Mouse (Mus musculus) erythroid progenitor cell, adult 5-6 weeks (primary cell): ENCODE measurements at regions not wholly inside any gene's neighbourhood (a gene's known extent, or its start where the extent isn't known, plus 50 kb on each side); places are given as distances from the start of the nearest gene placed in this dataset.

ENCODE experiments used
- ATAC-seq: replicated peaks from 2 replicates; pipeline ENCODE4 v1.8.0; 2016; ENCODE audit warnings: moderate number of reproducible peaks, mild to moderate bottlenecking, moderate TSS enrichment, inconsistent platforms; ENCODE audit not compliant: poor library complexity, low FRiP score, severe bottlenecking

DNA sequence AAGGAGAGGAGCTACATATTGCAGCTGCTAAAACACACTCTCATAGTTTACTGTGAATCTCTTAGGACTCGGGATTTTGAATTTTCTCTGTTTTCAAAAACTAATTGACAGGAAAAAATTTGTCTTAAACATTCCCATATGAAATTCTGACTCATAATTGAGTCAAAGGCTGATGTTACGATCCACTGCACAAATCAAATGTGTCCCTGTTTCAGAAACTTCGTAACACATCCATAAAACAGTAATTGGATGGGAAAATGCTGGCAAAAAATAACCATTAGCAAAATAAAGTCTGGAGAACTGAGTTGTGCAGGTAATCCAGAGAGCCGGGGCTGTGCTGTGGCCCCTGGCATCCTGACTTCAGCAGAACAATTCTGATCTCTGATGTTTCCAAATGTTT lies 79.1 kb upstream of the 1700024P04Rik start:
- ATAC-seq = no peak

- ATAC-seq = no peak
These were observed 78.6 kb upstream of the 1700024P04Rik start for GRCm38 (mm10) chr13:99062936-99063335.

- no peak for ATAC-seq
These were observed 74.0 kb upstream of the 1700024P04Rik start for GRCm38 (mm10) chr13:99058131-99058970.

DNA sequence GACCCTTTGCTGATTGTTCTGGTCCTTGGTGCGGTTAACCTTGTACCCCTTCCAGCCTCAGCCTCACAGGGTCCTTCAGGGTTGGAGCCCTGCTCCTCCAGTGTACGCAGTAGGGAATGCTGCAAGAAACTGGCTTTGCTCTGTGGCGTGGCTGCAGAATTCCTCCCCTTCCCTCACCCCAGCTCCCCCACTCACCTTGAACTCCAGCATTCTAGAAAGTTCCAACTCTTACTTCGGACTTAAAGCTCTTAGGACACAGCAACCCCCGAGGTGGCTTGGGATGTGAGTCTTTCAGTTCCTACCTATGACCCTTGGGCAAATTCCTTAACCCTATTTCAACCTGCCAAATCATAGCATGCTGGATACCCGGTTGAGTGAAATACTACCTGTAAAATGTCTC lies 73.3 kb upstream of the 1700024P04Rik start:
- ATAC-seq = no peak

DNA sequence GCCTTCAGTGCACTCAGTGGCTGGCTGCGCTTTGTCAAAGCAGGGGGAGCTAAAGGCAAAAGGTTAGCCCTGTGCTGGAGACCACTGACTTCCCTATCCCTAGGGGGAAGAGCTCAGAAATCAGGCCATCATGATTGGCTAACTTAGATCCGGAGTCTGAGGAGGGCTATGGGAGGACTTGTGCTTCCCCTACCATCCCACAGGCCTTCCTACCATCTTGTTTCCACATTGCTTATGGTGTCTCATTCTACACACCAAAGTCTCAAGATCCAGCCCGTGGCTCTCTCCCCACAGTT lies 72.9 kb upstream of the 1700024P04Rik start:
- ATAC-seq = no peak

DNA sequence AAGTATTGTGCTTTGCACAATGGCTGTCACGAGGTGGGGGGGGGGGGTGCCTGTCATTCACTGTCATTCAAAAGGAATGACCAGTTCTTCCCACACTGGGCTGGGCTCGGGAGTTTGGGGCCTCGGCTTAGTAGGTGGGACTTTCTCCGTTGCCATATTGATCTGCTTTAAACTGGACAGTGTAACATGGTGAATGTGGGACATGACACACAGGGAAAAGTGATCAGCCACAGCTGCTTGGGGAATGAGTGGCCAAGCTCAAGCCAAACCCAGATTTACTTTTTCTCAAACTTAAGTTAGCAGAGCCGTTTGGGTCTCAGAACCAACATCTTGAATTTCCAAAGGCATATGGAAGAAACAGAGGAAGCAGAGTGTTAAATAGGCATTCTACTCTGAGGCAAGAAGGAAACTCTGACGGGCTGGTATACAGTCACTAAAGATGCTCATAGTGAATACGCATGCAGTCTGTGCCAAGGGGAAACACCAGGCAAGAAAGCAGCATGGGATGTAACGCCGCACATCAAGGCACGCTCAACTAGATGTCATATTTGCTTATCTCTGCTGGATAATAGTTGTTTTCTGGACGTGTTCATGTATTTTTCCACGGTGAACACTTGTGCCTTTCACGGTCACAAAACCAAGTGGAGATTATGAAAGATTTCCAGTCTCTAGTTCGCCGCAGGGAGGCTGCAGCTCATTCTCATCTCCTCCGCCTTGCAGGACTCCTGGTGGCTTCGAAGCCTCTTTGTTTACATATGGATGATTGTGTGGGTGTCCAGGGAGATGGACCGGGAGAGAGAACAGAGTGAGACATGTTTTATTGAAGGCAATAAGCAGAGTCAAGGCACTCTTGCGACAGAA lies 72.3 kb upstream of the 1700024P04Rik start:
- ATAC-seq = no peak

GRCm38 (mm10) chr13:99055609-99056321 lies 71.4 kb upstream of the 1700024P04Rik start:
- ATAC-seq = no peak

- no peak for ATAC-seq
These were observed 67.7 kb upstream of the 1700024P04Rik start for GRCm38 (mm10) chr13:99052076-99052475.

DNA sequence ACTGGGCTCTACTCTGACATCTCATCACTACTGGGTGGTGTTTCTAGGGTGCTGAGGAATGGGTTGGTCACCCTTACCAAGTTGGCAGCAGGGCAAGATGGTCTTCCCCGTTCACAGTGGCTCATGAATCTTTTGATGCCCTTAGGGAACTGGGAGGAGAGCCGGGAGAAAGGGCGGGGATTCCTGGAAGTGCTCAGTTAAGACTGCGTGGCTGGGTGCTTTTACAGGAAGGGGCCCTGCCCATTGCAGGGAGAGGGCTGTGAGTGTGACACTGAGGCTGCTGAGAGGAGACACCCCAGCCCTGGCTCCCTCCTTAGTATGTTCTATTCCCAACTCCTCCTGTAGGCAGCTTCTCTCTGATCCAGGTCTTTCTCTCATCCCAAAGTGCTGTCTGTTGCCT lies 65.3 kb upstream of the 1700024P04Rik start:
- no peak for ATAC-seq

- ATAC-seq = no peak
These were observed 64.3 kb upstream of the 1700024P04Rik start for GRCm38 (mm10) chr13:99048651-99049100.

DNA sequence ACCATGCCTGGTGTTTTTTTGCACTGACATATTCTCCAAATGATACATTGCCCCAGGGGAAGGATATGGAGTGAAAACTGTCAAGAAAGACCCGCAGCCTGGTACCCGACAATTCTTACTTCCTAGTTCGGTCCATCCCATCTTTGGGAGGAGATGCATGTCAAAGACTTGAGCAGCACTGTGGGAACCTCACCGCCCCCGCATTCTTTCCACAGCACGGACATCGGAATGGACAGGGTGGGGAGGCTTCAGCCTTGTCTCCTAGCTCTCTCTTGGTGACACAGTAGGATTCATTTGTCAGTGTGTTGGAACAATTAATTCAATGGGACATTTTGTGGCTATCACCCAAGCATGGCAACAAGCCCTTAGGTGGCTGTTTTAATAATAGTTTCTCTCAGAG lies 62.9 kb upstream of the 1700024P04Rik start:
- no peak for ATAC-seq

- no peak for ATAC-seq
These were observed 62.4 kb upstream of the 1700024P04Rik start for GRCm38 (mm10) chr13:99046737-99047136.

DNA sequence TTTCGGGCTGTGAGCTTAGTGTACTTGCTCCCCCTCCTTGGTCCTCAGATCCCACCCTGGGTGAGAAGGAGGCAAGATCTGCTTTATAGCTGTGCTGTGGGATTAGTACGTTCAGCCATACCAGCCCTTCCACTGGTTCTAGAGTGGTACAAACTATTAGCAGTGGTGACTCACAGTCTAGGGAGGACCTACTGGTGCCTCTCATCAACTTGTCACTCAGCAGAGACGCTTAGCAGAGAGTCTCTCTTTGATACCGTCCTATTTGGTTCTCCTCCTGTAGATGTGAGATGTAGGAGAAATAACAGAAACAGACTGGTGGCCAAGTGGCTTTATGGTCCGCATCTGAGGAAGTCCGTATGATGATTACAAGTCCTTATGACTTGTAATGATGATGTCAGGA lies 57.7 kb upstream of the 1700024P04Rik start:
- ATAC-seq = no peak

GRCm38 (mm10) chr13:99041256-99041655 lies 56.9 kb upstream of the 1700024P04Rik start:
- no peak for ATAC-seq

DNA sequence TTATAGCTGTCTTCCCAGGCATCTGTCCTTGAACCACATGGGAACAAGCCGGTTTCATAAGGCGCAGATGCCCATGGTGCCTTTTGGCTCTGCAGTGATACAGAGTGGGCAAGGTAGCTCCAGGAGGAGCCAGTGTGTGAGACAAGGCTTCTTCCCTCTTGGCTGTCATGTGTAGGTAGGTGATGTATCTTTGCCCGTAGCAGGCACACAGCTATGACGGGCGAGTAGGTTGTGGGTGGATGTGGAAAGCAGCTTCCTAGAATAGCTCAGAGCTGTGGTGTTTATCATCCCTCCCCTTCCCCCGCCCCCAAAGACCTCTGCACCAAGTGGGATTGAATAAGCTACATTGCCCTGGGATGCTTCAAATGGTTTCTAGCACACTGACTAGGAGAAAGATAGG lies 56.5 kb upstream of the 1700024P04Rik start:
- no peak for ATAC-seq

DNA sequence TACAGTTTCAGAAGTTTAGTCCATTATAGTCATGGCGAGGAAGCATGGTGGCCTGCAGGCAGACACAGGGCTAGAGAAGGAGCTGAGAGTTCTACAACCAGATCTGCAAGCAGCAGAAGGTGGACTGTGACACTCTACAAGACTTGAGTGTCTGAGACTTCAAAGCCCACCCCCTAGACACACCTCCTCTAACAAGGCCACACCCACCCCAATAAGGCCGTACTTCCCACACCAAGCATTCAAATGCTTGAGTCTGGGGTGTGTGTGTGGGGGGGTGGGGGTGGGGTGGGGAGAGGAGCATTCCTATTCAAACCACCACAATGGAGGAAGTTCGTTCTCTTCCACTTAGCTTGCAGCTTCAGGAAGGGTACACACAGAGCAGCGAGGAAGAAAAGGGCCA lies 55.8 kb upstream of the 1700024P04Rik start:
- no peak for ATAC-seq

DNA sequence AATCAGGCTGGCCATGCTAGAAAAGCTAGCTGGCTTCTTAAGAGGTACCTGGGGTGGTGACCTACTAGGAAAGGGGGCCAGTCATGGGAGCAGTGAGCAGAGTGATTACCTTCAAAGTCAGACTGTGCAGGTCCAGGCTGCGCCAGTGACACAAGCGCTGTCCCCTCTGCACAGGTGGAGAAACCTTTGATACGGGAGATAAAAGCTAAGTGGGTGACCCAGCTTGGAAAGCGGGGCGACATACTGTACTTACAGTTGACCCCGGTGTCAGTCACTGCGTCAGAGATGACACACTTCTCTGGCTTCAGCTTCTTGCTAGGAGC lies 54.7 kb upstream of the 1700024P04Rik start:
- no peak for ATAC-seq

GRCm38 (mm10) chr13:99038198-99039062 lies 54.1 kb upstream of the 1700024P04Rik start:
- no peak for ATAC-seq

DNA sequence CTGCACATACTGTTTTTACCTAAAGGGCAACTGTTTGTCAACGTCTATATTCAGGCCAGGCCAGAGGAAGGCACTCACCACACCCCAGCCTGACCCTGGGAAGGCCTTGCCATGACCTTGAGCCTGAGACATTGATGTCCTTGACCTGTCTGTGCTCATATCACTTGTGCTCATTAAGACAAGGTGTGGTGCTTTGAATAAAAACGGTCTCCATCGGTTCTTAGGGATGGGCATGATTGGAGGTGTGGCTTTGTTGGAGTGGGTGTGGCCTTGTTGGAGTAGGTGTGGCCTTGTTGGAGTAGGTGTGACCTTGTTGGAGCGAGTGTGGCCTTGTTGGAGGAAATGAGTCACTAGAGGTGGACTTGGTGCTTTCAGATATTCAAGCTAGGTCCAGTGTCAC lies 52.8 kb upstream of the 1700024P04Rik start:
- no peak for ATAC-seq
